Mouse (Mus musculus) liver, embryonic 14.5 days (tissue): ENCODE data around the gene Olfr1175-ps.

Experiments used
- CTCF ChIP-seq: IDR thresholded peaks from 2 replicates; pipeline ENCODE4 v1.5.1; 2016; ENCODE audit warnings: antibody characterized with exemption, low read depth, control low read depth
- EP300 ChIP-seq: IDR thresholded peaks from 2 replicates; pipeline ENCODE4 v1.6.1; 2016; ENCODE audit warnings: antibody characterized with exemption, low read depth

DNA sequence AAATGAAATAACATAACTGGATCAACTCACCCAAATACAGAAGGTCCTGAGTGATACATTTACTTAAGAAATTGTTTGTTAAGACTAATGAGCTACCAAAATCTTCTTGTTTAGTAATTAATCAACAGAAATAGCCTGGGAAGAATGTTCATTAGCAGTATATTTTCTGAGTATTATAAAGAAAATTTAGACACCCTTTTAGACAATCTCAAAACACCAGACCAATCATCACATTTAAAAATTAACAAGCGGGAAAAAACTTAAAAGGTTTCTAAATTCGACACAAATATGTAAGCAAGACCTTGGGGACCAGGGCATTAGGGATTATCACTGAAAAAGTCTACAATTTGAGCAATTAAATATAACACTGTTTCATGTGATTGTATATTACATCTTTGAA, at the start of gene Olfr1175-ps:
- TF ChIP-seq CTCF: no peak
- no peak for TF ChIP-seq EP300
